Mouse (Mus musculus): ENCODE measurements around the gene Appl1. TPM values are rescaled to one million over a fixed set of nuclear protein-coding genes. Genes with fewer than 3 reads are reported as not detected.

Gene Appl1
- polyA plus RNA-seq, 1 experiment from 2014 or later = 46.9 TPM

DNA sequence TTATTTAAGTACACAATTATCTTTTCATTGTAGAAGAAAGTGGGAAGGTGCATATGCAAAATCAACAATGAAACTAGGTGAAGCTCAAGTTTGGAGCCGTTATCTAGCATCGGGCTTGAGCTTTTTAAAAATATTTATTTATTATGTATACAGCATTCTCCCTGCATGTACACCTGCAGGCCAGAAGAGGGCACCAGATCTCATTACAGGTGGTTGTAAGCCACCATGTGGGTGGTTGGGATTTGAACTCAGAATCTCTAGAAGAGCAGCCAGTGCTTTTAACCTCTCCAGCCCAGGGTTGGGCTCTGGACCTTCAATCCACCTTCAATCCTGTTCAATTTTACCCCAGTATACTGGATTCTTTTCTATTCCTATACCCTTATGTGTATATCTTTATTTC is 17.7 kb upstream of the Appl1 start:
- no peak for ATAC-seq (ENCODE audit: low FRiP score, low read depth)
- 75% methylated on average over 2 of the region's 2 CpGs for WGBS
- H3K4me1 ChIP-seq = no peaks in the 10 kb centered on the region

DNA sequence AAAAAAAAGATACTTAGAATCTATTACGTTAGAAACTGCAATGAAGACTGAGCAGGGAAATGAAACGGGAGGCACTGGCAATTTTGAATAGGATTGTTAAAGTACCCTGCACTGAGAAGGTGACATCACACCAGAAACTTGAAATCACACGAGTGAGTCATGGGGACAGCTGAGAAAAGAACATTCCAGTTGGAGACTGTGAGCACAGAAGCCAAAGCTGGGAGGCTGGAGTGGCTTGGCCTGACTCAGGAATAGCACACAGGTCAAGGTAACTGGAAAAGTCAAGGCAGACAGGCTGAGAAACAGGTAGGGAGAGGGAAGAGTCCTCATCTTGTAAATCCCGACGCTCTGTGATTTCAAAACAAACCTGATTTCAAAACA is 11.1 kb upstream of the Appl1 start:
- Histone ChIP-seq H3K9ac (replicated peaks) (no peak overlapping the region), H3K27ac (replicated peaks) (no peak overlapping the region), H3K27me3 (no peaks in the 10 kb centered on the region; the same call in 1 of the 2 replicates), H3K4me1 (no peaks in the 10 kb centered on the region), H3K9me3 (peaks cover 6% of the 10 kb centered on the region), H3K4me3 (no peak overlapping the region), H3K36me3 (no peaks in the 10 kb centered on the region), H3K4me2 (replicated peaks) (no peak overlapping the region)
- 85% methylated on average over 5 of the region's 5 CpGs for WGBS
- ATAC-seq (ENCODE audit: low FRiP score, low read depth) = no peak

More for the DNA sequence above, 17.7 kb upstream of the Appl1 start:
- Histone ChIP-seq H3K4me2 (replicated peaks) (no peak overlapping the region), H3K27me3 (no peaks in the 10 kb centered on the region), H3K27ac (replicated peaks) (no peak overlapping the region), H3K9me3 (no peaks in the 10 kb centered on the region), H3K36me3 (no peaks in the 10 kb centered on the region), H3K9ac (replicated peaks) (no peak overlapping the region), H3K4me3 (no peak overlapping the region)

DNA sequence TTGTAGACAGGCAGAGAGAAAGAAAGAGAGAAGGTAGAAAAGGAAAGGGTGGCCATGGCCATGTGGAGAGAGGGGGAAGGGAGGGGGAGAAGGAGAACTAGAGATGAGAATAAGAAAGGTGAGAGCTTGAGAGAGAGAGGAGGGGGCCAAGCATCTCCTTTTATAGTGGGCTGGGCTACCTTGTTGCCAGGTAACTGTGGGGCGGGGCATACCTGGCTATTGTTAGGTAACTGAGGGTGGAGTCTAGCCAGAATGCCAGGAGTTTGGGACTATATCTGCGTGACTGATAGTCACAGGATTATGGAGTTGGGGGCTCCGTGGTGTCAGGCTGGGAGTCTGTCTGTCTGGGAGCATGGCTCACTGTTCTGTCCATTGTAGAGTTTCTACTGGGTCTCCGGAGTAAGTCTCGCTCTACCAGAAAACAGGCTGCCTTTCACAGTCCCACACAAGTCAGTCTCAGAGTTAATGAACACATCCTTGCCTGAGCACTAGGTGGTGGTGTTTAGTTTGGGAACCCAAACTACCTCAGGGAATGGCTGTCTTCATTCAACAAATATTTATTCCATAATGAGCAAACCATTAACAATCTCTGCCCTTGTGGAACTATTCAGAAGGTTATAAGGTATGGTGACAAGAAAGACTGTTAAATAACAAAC is 10.6 kb upstream of the Appl1 start:
- Histone ChIP-seq H3K9ac (replicated peaks) (no peak overlapping the region), H3K4me2 (replicated peaks) (no peak overlapping the region), H3K27ac (replicated peaks) (no peak overlapping the region), H3K9me3 (peaks cover 6% of the 10 kb centered on the region), H3K27me3 (no peaks in the 10 kb centered on the region; the same call in 1 of the 2 replicates), H3K4me3 (no peak overlapping the region), H3K4me1 (peaks cover 4% of the 10 kb centered on the region; the same call in 1 of the 2 replicates), H3K36me3 (no peaks in the 10 kb centered on the region)
- ATAC-seq (ENCODE audit: low FRiP score, low read depth) = no peak
- WGBS = 67% methylated on average over 5 of the region's 5 CpGs

DNA sequence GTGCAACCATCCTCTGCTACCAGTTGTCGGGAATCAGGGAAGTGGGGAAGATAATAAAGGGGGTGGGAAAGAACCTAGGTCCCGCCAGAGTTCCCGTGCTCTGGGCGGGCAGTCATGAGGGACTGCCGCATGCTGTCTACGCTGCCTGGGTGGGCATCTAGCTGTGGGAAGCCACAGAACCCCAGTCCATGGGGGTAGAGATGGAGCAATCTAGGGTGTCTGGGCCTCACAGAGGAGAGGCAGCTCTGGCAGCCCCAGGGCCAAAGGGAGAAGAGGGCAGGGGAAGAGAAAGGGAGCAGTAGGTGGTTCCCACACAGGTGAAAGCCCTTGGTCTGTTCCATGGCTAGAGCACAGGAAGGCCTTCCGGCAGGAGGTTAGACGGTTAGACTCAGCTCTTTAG is 10.0 kb upstream of the Appl1 start:
- 93% methylated on average over 8 of the region's 8 CpGs for WGBS
- Histone ChIP-seq H3K4me2 (replicated peaks) (no peak overlapping the region), H3K27ac (replicated peaks) (no peak overlapping the region), H3K27me3 (no peaks in the 10 kb centered on the region; the same call in 1 of the 2 replicates), H3K36me3 (no peaks in the 10 kb centered on the region), H3K4me3 (no peak overlapping the region), H3K9me3 (peaks cover 6% of the 10 kb centered on the region), H3K4me1 (peaks cover 7% of the 10 kb centered on the region), H3K9ac (replicated peaks) (no peak overlapping the region)
- ATAC-seq (ENCODE audit: low FRiP score, low read depth) = no peak

DNA sequence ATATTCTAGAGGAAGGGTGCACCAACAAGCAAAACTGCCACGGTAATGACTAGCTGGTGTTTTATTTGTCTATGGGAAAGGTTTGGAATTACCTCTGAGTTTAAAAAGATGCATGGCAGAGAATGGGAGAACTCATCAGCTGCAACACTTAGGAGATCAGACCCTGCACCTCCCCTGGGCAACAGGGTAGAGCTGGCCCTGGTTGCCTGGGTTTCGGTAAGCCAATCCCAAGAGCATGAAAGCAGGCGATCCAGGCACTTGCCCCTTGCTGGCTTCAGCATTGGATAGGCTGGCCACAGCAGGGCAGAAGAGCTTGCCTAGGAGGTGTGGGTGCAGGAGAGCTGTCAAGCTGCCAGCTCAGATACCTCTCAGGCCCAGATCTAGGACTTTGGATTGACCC is 8.8 kb upstream of the Appl1 start:
- no peaks in the 10 kb centered on the region for H3K36me3 ChIP-seq
- H3K9me3 ChIP-seq = peaks cover 6% of the 10 kb centered on the region
- WGBS = 85% methylated on average over 3 of the region's 3 CpGs
- H3K27ac ChIP-seq (replicated peaks) = no peak overlapping the region
- no peak overlapping the region for H3K9ac ChIP-seq (replicated peaks)
- no peak for ATAC-seq (ENCODE audit: low FRiP score, low read depth)
- peaks cover 7% of the 10 kb centered on the region for H3K4me1 ChIP-seq
- H3K4me3 ChIP-seq = no peak overlapping the region
- no peak overlapping the region for H3K4me2 ChIP-seq (replicated peaks)
- no peaks in the 10 kb centered on the region; the same call in none of the 2 replicates for H3K27me3 ChIP-seq

DNA sequence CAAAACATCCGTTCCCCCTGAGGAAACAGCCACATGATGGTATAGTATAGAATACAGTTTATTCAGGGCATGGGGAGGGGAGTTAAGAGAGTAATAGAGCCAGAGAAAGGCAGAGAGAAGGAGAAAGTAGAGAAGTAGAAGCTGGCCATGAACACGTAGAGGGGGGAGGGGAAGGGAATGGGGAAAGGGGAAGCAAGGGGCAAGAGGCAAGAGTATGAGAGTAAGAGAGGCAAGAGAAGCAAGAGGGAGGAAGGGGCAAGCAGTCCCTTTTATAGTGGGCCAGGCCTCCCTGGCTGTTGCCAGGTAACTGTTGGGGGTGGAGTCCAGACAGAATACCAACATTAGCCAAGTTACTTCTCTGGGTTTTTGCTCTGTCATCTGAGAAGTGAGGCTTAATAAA is 6.5 kb upstream of the Appl1 start:
- Histone ChIP-seq H3K9me3 (peaks cover 6% of the 10 kb centered on the region), H3K27ac (replicated peaks) (no peak overlapping the region), H3K36me3 (no peaks in the 10 kb centered on the region), H3K4me2 (replicated peaks) (no peak overlapping the region), H3K9ac (replicated peaks) (no peak overlapping the region), H3K4me3 (no peak overlapping the region), H3K27me3 (no peaks in the 10 kb centered on the region; the same call in none of the 2 replicates), H3K4me1 (peaks cover 7% of the 10 kb centered on the region)
- 43% methylated on average over 2 of the region's 2 CpGs for WGBS
- ATAC-seq (ENCODE audit: low FRiP score, low read depth) = no peak

DNA sequence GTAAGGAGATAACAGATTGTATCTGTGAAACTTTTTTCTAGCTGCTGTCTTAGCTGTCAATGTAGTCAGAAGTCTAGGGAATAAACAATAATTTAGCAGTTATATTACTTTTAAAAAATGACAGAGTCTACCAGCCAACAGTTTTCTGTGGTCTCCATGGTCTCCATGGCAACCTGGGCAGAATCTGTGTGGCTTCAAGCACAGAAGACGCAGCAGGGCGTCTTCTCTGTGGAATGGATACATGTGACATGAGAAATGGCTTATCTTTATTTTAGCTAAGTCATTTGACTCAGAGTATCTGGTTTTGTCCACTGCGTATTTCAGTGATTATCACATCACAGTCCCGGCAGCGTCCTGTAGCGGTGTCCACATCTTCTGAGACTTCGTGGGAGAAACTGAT is 5.2 kb upstream of the Appl1 start:
- no peaks in the 10 kb centered on the region for H3K36me3 ChIP-seq
- H3K27ac ChIP-seq (replicated peaks) = no peak overlapping the region
- WGBS = 46% methylated on average over 7 of the region's 7 CpGs
- no peak overlapping the region for H3K4me3 ChIP-seq
- H3K4me1 ChIP-seq = peaks cover 7% of the 10 kb centered on the region
- no peaks in the 10 kb centered on the region; the same call in none of the 2 replicates for H3K27me3 ChIP-seq
- H3K4me2 ChIP-seq (replicated peaks) = no peak overlapping the region
- ATAC-seq (ENCODE audit: low FRiP score, low read depth) = no peak
- peaks cover 5% of the 10 kb centered on the region for H3K9me3 ChIP-seq
- no peak overlapping the region for H3K9ac ChIP-seq (replicated peaks)

DNA sequence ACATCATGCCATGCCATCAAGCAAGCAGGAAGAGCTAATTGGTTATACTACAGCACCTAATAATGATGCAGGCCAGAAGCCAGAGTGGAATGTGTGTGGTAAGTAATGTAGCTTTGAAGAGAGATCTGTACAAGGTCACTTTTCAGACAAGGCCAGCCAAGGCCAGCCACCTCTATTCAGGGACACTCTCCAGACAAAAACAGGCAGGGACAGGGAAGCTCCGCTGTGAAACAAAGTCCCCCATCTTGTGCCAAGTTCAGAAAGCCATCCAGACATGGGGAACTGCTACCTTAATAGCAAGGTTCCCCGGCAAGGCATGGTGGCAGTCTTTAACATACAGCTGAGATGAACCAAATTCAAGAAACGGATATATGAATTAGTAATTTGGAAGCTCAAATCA is 4.5 kb upstream of the Appl1 start:
- no peaks in the 10 kb centered on the region for H3K9me3 ChIP-seq

DNA sequence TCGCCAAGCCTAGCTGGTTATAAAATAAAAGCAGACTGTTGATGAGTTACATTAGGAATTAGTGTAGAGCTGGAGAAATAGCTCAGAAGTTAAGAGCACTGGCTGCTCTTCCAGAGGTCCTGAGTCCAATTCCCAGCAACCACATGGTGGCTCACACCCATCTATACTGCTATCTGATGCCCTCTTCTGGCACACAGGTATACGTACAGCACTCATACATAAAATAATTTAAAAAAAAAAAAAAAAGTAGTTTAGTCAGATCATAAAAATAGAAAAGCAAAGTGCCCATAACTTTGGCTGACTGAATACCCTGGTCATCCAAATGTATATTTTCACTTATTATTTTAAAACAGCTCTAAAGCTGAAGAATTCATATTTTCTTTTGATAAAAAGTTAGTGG is 2.1 kb upstream of the Appl1 start:
- Histone ChIP-seq H3K4me3 (no peak overlapping the region), H3K4me2 (replicated peaks) (no peak overlapping the region), H3K9me3 (no peaks in the 10 kb centered on the region), H3K36me3 (no peaks in the 10 kb centered on the region), H3K4me1 (peaks cover 14% of the 10 kb centered on the region), H3K27me3 (no peaks in the 10 kb centered on the region; the same call in none of the 2 replicates), H3K9ac (replicated peaks) (no peak overlapping the region), H3K27ac (replicated peaks) (no peak overlapping the region)
- WGBS = 74% methylated on average over 2 of the region's 2 CpGs
- ATAC-seq (ENCODE audit: low FRiP score, low read depth) = no peak

More for the DNA sequence above, 4.5 kb upstream of the Appl1 start:
- H3K4me3 ChIP-seq = no peak overlapping the region
- WGBS = 76% methylated on average over 3 of the region's 3 CpGs
- no peaks in the 10 kb centered on the region for H3K36me3 ChIP-seq
- H3K27ac ChIP-seq (replicated peaks) = no peak overlapping the region
- peaks cover 7% of the 10 kb centered on the region for H3K4me1 ChIP-seq
- H3K27me3 ChIP-seq = no peaks in the 10 kb centered on the region; the same call in none of the 2 replicates
- no peak overlapping the region for H3K9ac ChIP-seq (replicated peaks)
- ATAC-seq (ENCODE audit: low FRiP score, low read depth) = no peak
- H3K4me2 ChIP-seq (replicated peaks) = no peak overlapping the region

DNA sequence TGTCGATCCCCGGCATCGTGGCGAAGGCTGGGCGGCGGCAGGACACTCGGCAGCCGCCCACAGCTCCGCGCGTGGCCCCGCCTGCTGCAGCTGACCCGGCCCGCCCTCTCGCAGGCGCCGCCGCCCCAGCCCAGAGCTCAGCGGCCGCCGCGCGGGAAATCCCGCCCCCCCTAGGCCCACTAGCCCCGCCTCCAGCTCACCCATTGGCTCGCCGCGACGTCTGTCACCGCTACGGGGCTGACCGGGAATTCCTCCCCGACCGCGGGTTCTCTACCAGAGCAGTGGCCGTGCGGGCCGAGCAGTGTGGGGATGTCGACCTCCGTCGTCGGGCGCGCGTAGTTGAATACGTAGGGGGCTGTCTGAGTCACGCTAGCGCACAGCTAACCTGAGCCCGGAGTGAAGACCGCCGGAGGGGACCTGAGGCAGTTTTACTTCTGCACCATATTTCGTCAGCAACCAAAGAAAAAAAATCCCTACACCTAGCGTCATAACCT is 546 bp downstream of the Appl1 start:
- ATAC-seq (ENCODE audit: low FRiP score, low read depth) = peak; percentile 98
- Histone ChIP-seq H3K9ac (replicated peaks) (peak overlapping the region; percentile 86), H3K36me3 (no peaks in the 10 kb centered on the region), H3K27me3 (no peaks in the 10 kb centered on the region; the same call in 1 of the 2 replicates), H3K27ac (replicated peaks) (peak overlapping the region; percentile 93), H3K9me3 (no peaks in the 10 kb centered on the region), H3K4me3 (peak overlapping the region; percentile 96), H3K4me1 (peaks cover 10% of the 10 kb centered on the region), H3K4me2 (replicated peaks) (peak overlapping the region; percentile 61)
- under 1% methylated on average over 52 of the region's 53 CpGs for WGBS

DNA sequence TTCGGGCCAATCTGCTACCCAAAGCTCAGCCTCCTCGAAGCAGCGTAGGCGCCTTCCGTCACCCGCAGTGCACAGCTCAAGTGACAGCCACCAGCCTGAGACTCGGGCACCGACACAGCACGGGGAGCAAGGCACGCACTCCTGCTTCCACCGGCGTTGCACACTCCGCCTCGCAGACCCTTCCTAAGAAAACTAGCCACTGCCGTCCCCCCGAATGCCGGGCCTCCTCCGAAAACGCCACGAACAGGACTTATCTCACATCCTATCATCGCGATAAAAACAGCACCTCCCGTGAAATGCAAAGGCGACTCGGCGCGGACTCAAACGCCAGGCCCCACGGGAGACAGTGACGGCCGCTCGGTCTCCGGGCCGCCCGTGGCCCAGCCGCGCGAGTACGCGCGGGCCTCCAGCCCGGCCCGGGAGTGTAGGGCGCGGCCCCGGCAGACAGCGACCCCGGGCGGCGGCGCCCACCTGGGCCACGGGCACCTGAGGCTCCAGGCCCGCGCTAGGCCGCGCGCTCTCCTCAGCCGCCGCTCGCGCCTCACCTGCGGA is 1.1 kb downstream of the Appl1 start:
- ATAC-seq (ENCODE audit: low FRiP score, low read depth) = peak; percentile 90
- peaks cover 10% of the 10 kb centered on the region for H3K4me1 ChIP-seq
- peak overlapping the region; percentile 93 for H3K27ac ChIP-seq (replicated peaks)

DNA sequence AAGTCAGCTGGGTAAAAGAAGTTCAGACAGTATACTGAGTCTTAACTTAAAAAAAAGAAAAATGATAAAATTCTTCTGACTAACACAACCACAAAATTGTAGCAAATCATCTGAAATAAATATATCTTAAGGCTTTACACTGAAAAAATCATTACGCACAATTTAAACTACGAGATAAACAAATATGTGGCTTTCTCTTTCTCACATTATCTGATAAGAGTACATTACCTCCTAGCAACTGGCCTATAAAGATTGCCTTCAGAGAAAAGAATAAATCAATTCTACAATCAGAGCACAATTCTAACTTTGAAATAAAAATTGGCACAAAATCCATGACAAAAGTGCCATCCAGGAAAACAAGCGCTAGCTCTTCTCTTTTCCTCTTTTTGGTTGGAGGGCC is 1.9 kb downstream of the Appl1 start:
- Histone ChIP-seq H3K27me3 (no peaks in the 10 kb centered on the region), H3K9ac (replicated peaks) (peak overlapping the region; percentile 86), H3K36me3 (no peaks in the 10 kb centered on the region), H3K4me2 (replicated peaks) (peak overlapping the region; percentile 61), H3K9me3 (no peaks in the 10 kb centered on the region), H3K4me3 (peak overlapping the region; percentile 96), H3K27ac (replicated peaks) (no peak overlapping the region), H3K4me1 (peaks cover 10% of the 10 kb centered on the region)
- 86% methylated on average over 3 of the region's 3 CpGs for WGBS
- ATAC-seq (ENCODE audit: low FRiP score, low read depth) = no peak

More for the DNA sequence above, 1.1 kb downstream of the Appl1 start:
- H3K4me3 ChIP-seq = peak overlapping the region; percentile 96
- H3K36me3 ChIP-seq = no peaks in the 10 kb centered on the region
- no peaks in the 10 kb centered on the region for H3K9me3 ChIP-seq
- H3K9ac ChIP-seq (replicated peaks) = peak overlapping the region; percentile 86
- no peaks in the 10 kb centered on the region for H3K27me3 ChIP-seq
- peak overlapping the region; percentile 61 for H3K4me2 ChIP-seq (replicated peaks)
- WGBS = under 1% methylated on average over 62 of the region's 62 CpGs
